In the genomic region with DNA sequence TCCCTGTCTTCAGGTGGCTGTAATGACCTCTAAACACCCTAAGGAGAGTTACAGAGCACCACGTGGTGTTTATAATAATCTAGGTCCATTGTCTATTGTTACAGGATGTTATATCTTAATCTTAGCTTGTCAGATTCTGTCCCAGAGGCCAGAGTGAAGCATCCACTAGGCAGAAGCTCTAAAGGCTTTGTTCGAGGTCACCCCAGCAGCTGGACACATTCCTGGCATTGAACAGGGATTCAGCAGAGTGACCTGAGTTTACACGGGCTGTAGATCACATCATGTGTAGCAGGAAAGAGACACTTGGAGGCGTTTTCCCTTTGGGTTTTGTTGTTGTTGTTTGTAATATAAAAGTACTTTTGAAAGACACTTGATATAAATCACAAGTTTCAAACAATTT, we compare ENCODE assay signal across 15 mouse cellular contexts. TPM values are rescaled to one million over a fixed set of nuclear protein-coding genes. Genes with fewer than 3 reads are reported as not detected.
DNase-seq lines count a peak whose midpoint lies in the region; ATAC-seq and TF ChIP-seq lines count a peak whose summit lies in the region.
"Had no signal": no experiment of that assay in that cellular context is flagged by ENCODE, and none has a peak within 500 bp of the region (broad histone marks: within the 10 kb centered on the region; RNA-seq: fewer than 3 reads in every experiment).

No protein-coding gene starts in this region.

- H3K36me3 ChIP-seq in kidney, embryonic 14.5 days (ENCODE audit: control insufficient read depth, insufficient read depth, low read length), result peaks cover 43% of the 10 kb centered on the region
- peaks cover 39% of the 10 kb centered on the region for H3K36me3 ChIP-seq in kidney, postnatal 0 days (ENCODE audit: insufficient read depth, low read length)

- no peaks in the 10 kb centered on the region for H3K27me3 ChIP-seq in kidney, embryonic 14.5 days (ENCODE audit: control insufficient read depth, insufficient read depth, low read length)
- H3K27me3 ChIP-seq in kidney, postnatal 0 days (ENCODE audit: insufficient read depth, low read length), result no peaks in the 10 kb centered on the region
- H3K27me3 ChIP-seq: embryonic facial prominence, embryonic 12.5 days; liver, embryonic 13.5 days; stomach, embryonic 15.5 days had no signal

- H3K9ac ChIP-seq in kidney, embryonic 14.5 days (ENCODE audit: low read depth, low read length), result no peak overlapping the region
- no peak overlapping the region for H3K9ac ChIP-seq in kidney, postnatal 0 days (ENCODE audit: low read depth, low read length)
- H3K9ac ChIP-seq: embryonic facial prominence, embryonic 12.5 days; liver, embryonic 13.5 days; stomach, embryonic 15.5 days had no signal

- TF ChIP-seq CTCF in kidney, postnatal 0 days (IDR thresholded peaks at IDR 0.05; ENCODE audit: low read depth), result no peak

- WGBS in kidney, embryonic 14.5 days, result 67% methylated on average over 4 of the region's 4 CpGs
- 47% methylated on average over 4 of the region's 4 CpGs for WGBS in kidney, postnatal 0 days

- H3K4me3 ChIP-seq in kidney, embryonic 14.5 days (ENCODE audit: low read length), result no peak overlapping the region
- no peak overlapping the region for H3K4me3 ChIP-seq in brown adipose tissue, adult 24 weeks (ENCODE audit: insufficient read depth, low read depth, low read length)
- H3K4me3 ChIP-seq in kidney, postnatal 0 days (replicated peaks; ENCODE audit: low read depth, low read length), result no peak overlapping the region
- H3K4me3 ChIP-seq: embryonic facial prominence, embryonic 12.5 days; forebrain, embryonic 10.5 days; liver, embryonic 13.5 days; stomach, embryonic 15.5 days had no signal

- no peak for ATAC-seq in kidney, embryonic 14.5 days (ENCODE audit: low FRiP score, low TSS enrichment)
- no peak for ATAC-seq in kidney, postnatal 0 days (replicated peaks; ENCODE audit: low FRiP score, low read depth)

- H3K27ac ChIP-seq in kidney, embryonic 14.5 days (ENCODE audit: low read depth, low read length), result no peak overlapping the region
- peak overlapping the region; percentile 76 for H3K27ac ChIP-seq in brown adipose tissue, adult 24 weeks (replicated peaks; ENCODE audit: low read depth, low read length)
- H3K27ac ChIP-seq in kidney, postnatal 0 days, result no peak overlapping the region
- H3K27ac ChIP-seq: embryonic facial prominence, embryonic 12.5 days; forebrain, embryonic 10.5 days; liver, embryonic 13.5 days; stomach, embryonic 15.5 days had no signal

- no peak overlapping the region for H3K4me2 ChIP-seq in kidney, embryonic 14.5 days (replicated peaks; ENCODE audit: low read depth, low read length)
- no peak overlapping the region for H3K4me2 ChIP-seq in kidney, postnatal 0 days (ENCODE audit: low read length)
- H3K4me2 ChIP-seq: embryonic facial prominence, embryonic 12.5 days; liver, embryonic 13.5 days; stomach, embryonic 15.5 days had no signal

- no peaks in the 10 kb centered on the region for H3K9me3 ChIP-seq in kidney, embryonic 14.5 days (ENCODE audit: control insufficient read depth, low read length)
- H3K9me3 ChIP-seq in kidney, postnatal 0 days (replicated peaks; ENCODE audit: low read length), result no peaks in the 10 kb centered on the region
- H3K9me3 ChIP-seq: embryonic facial prominence, embryonic 12.5 days; forebrain, embryonic 10.5 days; liver, embryonic 13.5 days; stomach, embryonic 15.5 days had no signal

- peak; percentile 25 to 37 for DNase-seq in adrenal gland, postnatal 36 days
- no peak for DNase-seq in adrenal gland, adult 2 months
- peak; percentile 62 for DNase-seq in kidney, adult 9 months
- DNase-seq in kidney, postnatal 0 days (ENCODE audit: low spot score), result peak; percentile 50
- no peak for DNase-seq in retina, postnatal 1 day
- DNase-seq in urinary bladder, adult 18-20 months (ENCODE audit: low spot score in 2 of 2), result no peak
- DNase-seq: cerebellum, postnatal 14 days; liver, embryonic 13.5 days; midbrain, embryonic 14.5 days; thymus, postnatal 25 days had no signal

- no peaks in the 10 kb centered on the region for H3K4me1 ChIP-seq in kidney, embryonic 14.5 days (ENCODE audit: control insufficient read depth, insufficient read depth, low read length)
- peaks cover 18% of the 10 kb centered on the region for H3K4me1 ChIP-seq in brown adipose tissue, adult 24 weeks (ENCODE audit: control insufficient read depth, insufficient read depth, insufficient read length, low read length)
- no peaks in the 10 kb centered on the region for H3K4me1 ChIP-seq in kidney, postnatal 0 days (replicated peaks; ENCODE audit: insufficient read depth, low read length)
- H3K4me1 ChIP-seq: embryonic facial prominence, embryonic 12.5 days; stomach, embryonic 15.5 days had no signal

RNA-seq across cellular contexts. Expression of a gene that starts 26.1 kb away (rescaled TPM):
- 10 to 100 TPM; 47.4 to 51.1 TPM for total RNA-seq in adrenal gland, postnatal 36 days (2021)
- 10 to 100 TPM; 50.4 to 65.2 TPM for total RNA-seq in adrenal gland, adult 2 months (2021)
- 221 and 284 TPM in 2 replicates for polyA plus RNA-seq in adrenal gland, adult 2 months (2012; rRNA removed)
- 104 and 121 TPM in 2 replicates for polyA plus RNA-seq in kidney, embryonic 14.5 days (2014; fragmentation: Nextera tagmentation; extraction: Ambion mirVana)
- polyA plus RNA-seq in brown adipose tissue, adult 24 weeks (2012; ENCODE audit: insufficient read depth, insufficient read length, missing spikeins), result 15.6 and 17.6 TPM in 2 replicates
- 137 and 145 TPM in 2 replicates for polyA plus RNA-seq in kidney, postnatal 0 days (2015; fragmentation: Nextera tagmentation; extraction: Ambion mirVana)

RNA-seq across cellular contexts. Expression of a gene that starts 31.3 kb away (rescaled TPM):
- total RNA-seq in adrenal gland, postnatal 36 days (2021), result 10 to 100 TPM; 13.8 to 14.4 TPM
- 10 to 100 TPM in 1 of 2 experiments, 1 to 10 TPM in 1; 9.7 to 16.5 TPM for total RNA-seq in adrenal gland, adult 2 months (2021)
- polyA plus RNA-seq in adrenal gland, adult 2 months (2012; rRNA removed), result 9.1 and 9.2 TPM in 2 replicates
- 32.5 and 54.4 TPM in 2 replicates for polyA plus RNA-seq in kidney, embryonic 14.5 days (2014; fragmentation: Nextera tagmentation; extraction: Ambion mirVana)
- 6.4 and 7.7 TPM in 2 replicates for polyA plus RNA-seq in brown adipose tissue, adult 24 weeks (2012; ENCODE audit: insufficient read depth, insufficient read length, missing spikeins)
- 31.0 and 32.9 TPM in 2 replicates for polyA plus RNA-seq in kidney, postnatal 0 days (2015; fragmentation: Nextera tagmentation; extraction: Ambion mirVana)

RNA-seq across cellular contexts. Expression of a gene that starts 42.4 kb away (rescaled TPM):
- total RNA-seq in adrenal gland, postnatal 36 days (2021), result 10 to 100 TPM; 37.9 to 51.8 TPM
- total RNA-seq in adrenal gland, adult 2 months (2021), result 10 to 100 TPM; 33.2 to 72.4 TPM
- 25.9 and 38.3 TPM in 2 replicates for polyA plus RNA-seq in adrenal gland, adult 2 months (2012; rRNA removed)
- polyA plus RNA-seq in kidney, embryonic 14.5 days (2014; fragmentation: Nextera tagmentation; extraction: Ambion mirVana), result 33.1 and 38.8 TPM in 2 replicates
- 12.3 and 12.6 TPM in 2 replicates for polyA plus RNA-seq in brown adipose tissue, adult 24 weeks (2012; ENCODE audit: insufficient read depth, insufficient read length, missing spikeins)
- polyA plus RNA-seq in kidney, postnatal 0 days (2015; fragmentation: Nextera tagmentation; extraction: Ambion mirVana), result 28.8 and 33.3 TPM in 2 replicates

Comparison
In these comparisons a context has a peak if more than half of its experiments do, and no peak if none do; other contexts are left out.
1. DNase-seq: peak in adrenal gland, postnatal 36 days (2 of 2), kidney, adult 9 months (single experiment) and kidney, postnatal 0 days (single experiment); none in adrenal gland, adult 2 months (single experiment), retina, postnatal 1 day (single experiment) and urinary bladder, adult 18-20 months (0 of 2).